Mouse (Mus musculus) megakaryocyte-erythroid progenitor cell, adult 5 weeks (primary cell): ENCODE data around the gene Scamp3. TPM values are rescaled to one million over a fixed set of nuclear protein-coding genes. Genes with fewer than 3 reads are reported as not detected.

Experiments
- polyA plus RNA-seq: library from polyadenylated mRNA; stranded (reverse); fragments of >175 nt; gene quantifications from 2 replicates; pipeline ENCODE4 v1.2.3, GENCODE M21; 2012

The Scamp3 gene
- polyA plus RNA-seq, result 366 and 382 TPM in 2 replicates

DNA sequence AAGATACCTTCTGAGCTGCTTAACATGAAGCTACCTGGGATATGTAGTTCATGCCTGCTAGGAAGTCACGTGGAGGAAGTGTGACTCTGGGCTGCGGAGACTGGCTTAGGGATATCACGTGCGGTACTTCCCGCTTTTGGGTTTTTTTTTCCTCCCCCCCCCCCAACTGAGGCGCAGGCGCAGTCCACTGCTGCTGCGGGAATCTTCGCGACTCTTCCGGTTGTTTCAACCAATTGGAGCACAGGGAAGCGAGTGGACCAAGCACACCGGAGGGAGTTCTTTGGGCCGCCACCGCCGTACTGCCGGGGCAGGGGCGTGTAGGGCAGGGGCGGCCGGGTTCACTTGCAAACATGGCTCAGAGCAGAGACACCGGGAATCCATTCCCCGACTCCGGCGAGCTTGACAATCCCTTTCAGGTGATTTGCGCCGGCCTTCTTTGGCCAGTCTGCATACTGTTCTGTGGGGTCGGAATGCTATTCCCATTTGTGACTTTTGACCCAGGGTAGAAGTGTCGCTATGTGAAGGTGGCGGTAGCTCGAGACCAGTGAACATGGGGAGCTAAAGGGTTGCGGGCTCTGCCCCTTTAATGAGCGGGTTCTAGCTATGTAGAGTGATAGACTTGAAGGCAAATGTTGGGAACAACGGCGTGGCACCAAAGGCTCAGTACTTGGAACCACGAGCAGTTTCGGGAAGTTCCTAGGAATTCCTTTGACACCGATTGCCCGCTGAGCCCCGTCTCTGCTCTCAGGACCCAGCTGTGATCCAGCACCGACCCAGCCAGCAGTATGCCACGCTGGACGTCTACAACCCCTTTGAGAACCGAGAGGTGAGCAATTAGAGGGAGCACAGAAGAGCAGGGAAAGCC is at the start of gene Scamp3:
Scamp3 (plus strand) TSS at position 232 of the 865 bp plus-strand sequence.

DNA sequence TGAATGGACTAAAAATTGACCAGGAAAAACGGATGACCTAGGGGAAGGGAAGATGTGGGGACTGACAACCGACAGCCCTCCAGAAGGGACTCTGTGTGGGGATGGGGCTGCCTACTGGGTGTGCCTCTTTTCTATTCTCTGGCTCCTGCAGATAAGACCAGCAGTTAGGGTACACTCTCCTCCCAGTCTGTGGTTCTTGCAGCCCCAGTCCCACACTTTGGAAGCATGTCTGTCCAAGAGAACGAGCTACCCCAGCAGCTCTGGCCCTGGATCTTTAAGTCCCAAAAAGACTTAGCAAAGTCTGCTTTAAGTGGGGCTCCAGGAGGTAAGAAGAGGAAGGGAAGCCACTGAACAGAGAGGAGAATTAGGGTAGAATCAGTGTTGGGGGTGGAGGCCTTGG is 41.3 kb upstream of the Scamp3 start, which contains the start of gene Pklr:
Pklr (plus strand) TSS at position 185 of the 400 bp plus-strand sequence.

DNA sequence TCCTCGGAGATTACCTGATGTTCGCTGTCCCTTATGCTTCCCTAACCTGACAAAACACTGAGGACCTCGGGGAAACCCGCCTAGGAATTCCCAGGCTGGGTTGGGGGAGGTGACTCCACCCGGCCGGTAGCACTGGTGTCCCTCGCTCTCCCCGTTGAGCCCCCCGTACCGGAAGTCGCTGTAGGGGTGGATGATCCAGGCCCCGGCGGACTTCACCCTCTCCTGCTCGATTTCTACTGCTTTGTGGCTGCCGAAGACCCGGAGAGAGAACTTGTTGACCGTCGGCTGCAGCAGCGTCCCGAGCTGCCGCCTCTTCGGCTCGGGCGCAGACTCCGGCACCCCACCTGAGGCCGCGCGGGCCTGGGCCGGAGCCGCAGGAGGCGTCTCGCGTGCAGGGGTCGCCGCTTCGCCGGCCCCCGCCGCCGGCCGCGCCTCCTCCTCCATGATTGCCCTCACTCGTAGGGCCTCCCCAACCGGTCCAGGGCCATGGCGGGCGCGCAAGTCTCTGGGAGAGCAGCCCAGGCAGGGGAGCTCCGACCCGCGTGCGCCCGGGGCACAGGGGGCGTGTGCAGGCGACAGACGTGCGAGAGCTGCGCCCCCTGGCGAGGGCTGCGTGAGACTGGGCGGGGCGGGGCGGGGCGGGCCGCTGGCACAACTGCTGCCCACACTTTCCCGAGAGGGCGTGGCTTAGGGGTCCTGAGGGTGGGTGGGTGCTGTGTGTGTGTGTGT is 17.5 kb upstream of the Scamp3 start, which contains the start of gene Hcn3:
Hcn3 (minus strand) TSS at position 581 of the 729 bp plus-strand sequence.

DNA sequence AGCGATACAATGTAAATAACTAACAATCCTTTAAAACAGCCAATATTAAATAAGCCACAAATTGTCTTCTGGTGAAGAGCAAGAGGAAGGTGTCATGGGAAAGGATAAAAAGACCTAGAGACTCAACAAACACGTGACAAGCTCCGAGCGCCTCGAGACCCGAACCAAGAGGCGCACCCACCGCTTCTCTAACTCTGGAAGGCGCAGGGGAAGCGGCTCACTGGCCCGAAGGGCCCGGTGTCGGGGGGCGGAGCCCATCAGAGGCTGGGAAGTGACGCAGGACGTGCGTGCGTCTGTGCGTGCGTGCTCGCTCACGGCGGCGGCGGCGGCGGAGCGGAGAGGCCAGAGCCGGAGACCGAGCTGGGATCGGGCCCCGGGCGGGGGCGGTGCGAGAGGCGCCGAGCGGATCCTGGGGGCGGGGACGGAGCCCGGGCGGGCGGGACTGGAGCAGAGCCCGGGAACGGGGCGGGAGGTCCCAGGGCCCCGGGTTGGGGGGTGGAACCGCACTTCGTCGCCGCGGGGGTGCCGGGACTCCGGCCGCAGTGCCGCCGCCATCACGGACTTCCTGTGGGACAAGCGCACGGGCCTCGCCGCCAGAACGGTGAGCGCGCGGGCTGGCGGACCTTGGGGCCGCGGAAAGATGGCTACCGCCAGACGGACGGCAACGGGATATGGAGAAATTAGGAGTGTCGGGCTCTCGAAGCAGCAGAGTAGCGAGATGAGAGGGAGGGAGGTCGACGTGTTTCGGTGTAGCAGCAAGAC is 12.6 kb upstream of the Scamp3 start, which contains the start of gene Clk2:
Clk2 (plus strand) TSS at position 290 of the 762 bp plus-strand sequence.

DNA sequence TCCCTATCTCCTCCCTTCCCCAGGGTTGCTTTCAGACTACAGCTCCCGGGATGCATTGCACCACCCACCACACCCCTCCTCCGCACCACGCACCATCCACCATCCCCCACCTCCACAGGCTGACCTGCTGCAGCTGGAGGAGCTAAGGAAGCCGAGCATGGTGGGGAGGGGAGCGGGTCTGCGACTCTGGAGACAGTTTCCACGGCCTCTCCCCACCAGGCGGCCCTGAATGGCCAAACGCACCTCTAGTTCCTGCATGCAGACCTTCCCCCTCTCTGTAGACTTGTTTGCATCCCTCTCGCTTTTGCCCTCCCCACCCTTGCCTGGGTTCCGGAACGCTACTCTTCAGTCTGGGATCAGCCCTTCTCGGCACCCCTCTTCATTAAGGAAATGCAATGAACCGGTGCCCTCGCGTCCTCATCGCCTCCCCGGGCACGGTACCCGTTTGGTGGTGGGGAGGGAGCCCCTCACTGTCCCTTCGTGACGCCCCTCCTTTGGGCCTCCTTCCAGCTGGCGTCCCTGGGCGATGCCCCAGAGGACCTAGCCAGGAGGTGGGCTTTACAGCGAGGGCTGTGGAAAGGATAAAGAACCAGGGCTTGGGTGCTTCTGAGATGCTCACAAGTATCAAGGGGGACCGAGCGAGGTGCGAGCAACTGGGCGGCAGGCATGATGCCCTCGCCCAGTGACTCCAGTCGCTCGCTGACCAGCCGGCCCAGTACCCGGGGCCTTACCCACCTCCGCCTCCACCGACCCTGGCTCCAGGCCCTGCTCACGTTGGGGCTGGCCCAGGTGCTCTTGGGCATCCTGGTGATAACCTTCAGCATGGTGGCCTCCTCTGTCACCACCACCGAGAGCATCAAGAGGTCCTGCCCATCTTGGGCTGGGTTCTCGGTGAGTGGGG is 6.0 kb downstream of the Scamp3 start, which contains the start of gene Fam189b:
Fam189b (plus strand) TSS at position 86 of the 901 bp plus-strand sequence.

DNA sequence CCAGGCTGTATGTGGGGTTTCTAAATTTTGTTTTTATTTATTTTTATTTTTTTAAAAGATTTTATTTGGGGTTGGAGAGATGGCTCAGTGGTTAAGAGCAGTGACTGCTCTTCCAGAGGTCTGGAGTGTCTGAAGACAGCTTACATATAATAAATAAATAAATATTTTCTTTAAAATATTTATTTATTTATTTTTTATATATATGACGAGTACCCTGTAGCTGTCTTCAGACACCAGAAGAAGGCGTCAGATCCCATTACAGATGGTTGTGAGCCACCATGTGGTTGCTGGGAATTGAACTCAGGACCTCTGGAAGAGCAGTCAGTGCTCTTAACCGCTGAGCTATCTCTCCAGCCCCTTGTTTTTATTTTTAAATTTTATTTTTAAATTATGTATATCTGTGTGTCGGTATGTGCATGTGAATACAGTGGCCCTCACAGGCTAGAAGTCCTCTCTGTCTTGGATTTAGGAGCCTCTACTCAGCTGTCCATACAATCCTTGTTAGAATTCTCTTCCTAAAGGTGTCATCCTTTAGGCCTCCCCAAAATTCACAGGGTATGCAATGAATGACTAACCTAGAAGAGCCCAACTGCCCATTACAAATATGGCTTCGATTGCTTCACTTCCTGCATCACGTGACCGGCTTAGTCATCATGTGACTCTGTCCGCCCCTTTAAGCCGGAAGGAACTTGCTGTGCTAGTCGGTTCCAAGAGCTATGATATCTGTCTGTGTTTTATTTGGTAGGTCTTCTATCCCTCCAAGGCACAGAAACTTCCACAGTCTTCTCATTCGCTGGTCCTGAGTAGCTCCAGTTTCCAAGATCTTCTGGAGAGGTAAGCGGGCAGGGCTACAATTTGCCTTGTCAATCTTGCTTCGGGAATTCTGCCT is 25.2 kb downstream of the Scamp3 start, which contains the start of gene Gba:
Gba (plus strand) TSS at position 676 of the 889 bp plus-strand sequence.

DNA sequence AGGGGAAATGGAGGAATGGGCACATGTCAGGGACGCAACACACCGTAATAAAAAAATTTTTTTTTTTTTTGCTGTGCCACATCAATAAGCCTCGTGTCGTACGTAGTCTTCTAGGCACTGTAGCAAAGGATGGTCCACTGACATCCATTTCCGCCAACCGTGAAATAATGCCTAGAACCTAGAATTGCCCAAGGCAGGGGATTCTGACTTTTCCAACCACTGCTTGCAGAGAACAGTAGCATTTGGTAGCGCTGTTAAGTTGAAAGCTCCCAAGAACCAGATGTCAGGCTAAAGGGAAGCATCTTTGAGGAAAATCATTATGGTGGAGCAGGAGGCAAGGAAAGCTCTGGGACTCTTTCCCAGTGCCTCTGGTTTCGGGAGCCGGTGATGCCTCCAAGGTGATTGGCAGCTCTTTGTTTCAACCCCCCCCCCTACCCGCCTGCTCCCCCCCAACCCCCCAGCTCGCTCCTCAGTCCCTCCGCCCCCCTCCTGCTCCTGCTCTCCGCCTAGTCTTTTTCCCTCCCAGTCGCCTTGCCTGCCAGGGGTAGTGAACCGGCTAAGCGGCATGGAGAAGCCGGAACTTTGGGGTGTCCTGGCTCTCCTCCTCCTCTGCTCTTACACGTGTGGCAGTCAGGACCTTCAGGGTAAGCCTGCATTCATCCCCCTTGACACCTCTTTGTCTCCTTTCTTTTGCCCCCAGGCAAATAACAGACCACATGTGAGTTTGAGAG is 37.6 kb downstream of the Scamp3 start, which contains the start of gene Thbs3:
Thbs3 (plus strand) TSS at position 500 of the 731 bp plus-strand sequence.

DNA sequence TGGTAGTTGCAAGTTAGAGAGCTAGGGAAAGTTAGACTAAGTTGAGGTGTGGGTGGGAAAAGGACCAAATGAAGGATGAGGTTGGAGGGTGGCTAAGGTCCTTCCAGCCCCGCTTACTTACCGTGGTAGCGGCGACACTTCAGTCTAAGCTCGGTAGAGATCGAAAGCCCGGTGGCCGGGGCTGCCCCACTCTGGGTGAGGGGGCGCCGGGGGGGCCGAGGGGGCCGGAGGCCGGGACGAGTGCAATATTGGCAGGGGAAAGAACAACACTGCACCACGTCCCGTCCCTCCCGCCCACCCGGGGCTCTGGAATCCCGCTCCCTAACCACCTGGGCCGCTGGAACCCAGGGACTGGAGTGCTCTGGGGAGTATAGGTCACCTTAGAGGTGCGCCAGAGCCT is 49.6 kb downstream of the Scamp3 start, which contains the start of gene Mtx1:
Mtx1 (minus strand) TSS at position 189 of the 400 bp plus-strand sequence.

DNA sequence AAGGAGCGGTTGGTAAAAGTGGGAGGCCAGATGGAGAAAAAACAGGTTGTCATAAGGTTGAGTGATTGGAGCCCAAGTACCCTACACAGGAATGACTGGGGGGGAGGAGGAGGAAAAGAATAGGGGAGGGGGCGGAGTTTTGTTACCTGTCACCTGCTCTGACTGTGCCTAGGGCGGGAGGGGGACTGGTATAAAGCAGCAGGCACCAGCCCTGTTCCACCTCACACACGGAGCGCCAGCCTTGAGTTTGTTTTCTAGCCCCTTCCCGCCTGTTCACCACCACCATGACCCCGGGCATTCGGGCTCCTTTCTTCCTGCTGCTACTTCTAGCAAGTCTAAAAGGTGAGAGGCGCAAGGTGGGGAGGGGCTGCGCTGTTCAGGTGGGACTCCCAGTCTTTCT is 51.6 kb downstream of the Scamp3 start, which contains the start of gene Muc1:
Muc1 (plus strand) TSS at position 222 of the 400 bp plus-strand sequence.

Other genes starting within 250 kb of the Scamp3 start
- 2.6 and 4.8 TPM in 2 replicates for gene Ash1l, start 226.9 kb upstream of the Scamp3 start, polyA plus RNA-seq
- gene Dap3, start 226.3 kb upstream of the Scamp3 start, polyA plus RNA-seq, result 102 and 118 TPM in 2 replicates
- 33.6 and 37.2 TPM in 2 replicates for gene Rusc1, start 84.2 kb upstream of the Scamp3 start, polyA plus RNA-seq
- 1.0 and 1.1 TPM in 2 replicates for gene Gm43738, start 76.4 kb upstream of the Scamp3 start, polyA plus RNA-seq
- 5.8 and 10.1 TPM in 2 replicates for gene Fdps, start 75.5 kb upstream of the Scamp3 start, polyA plus RNA-seq
- 27.8 and 36.5 TPM in 2 replicates for gene Pklr, start 41.3 kb upstream of the Scamp3 start, polyA plus RNA-seq
- 1.8 and 2.5 TPM in 2 replicates for gene Hcn3, start 17.3 kb upstream of the Scamp3 start, polyA plus RNA-seq
- 49.2 and 71.4 TPM in 2 replicates for gene Clk2, start 12.7 kb upstream of the Scamp3 start, polyA plus RNA-seq
- 253 and 287 TPM in 2 replicates for gene Fam189b, start 5.7 kb downstream of the Scamp3 start, polyA plus RNA-seq
- gene Gba, start 25.5 kb downstream of the Scamp3 start, polyA plus RNA-seq, result 9.8 and 12.3 TPM in 2 replicates
- 0.61 and 2.0 TPM in 2 replicates for gene Thbs3, start 37.7 kb downstream of the Scamp3 start, polyA plus RNA-seq
- gene Mtx1, start 49.6 kb downstream of the Scamp3 start, polyA plus RNA-seq, result 318 and 336 TPM in 2 replicates
- gene Muc1, start 51.6 kb downstream of the Scamp3 start, polyA plus RNA-seq, result 0.56 and 0.64 TPM in 2 replicates
- 235 and 304 TPM in 2 replicates for gene Krtcap2, start 68.5 kb downstream of the Scamp3 start, polyA plus RNA-seq
- 9.2 and 11.3 TPM in 2 replicates for gene Trim46, start 68.8 kb downstream of the Scamp3 start, polyA plus RNA-seq
- 448 and 506 TPM in 2 replicates for gene Dpm3, start 81.9 kb downstream of the Scamp3 start, polyA plus RNA-seq
- 12.7 and 16.4 TPM in 2 replicates for gene Slc50a1, start 93.1 kb downstream of the Scamp3 start, polyA plus RNA-seq
- not detected in 2 replicates for gene Efna1, start 103.7 kb downstream of the Scamp3 start, polyA plus RNA-seq
- gene Efna3, start 145.5 kb downstream of the Scamp3 start, polyA plus RNA-seq, result 0.83 and 0.91 TPM in 2 replicates
- gene Efna4, start 160.6 kb downstream of the Scamp3 start, polyA plus RNA-seq, result 3.1 and 4.1 TPM in 2 replicates
- gene Adam15, start 172.5 kb downstream of the Scamp3 start, polyA plus RNA-seq, result 195 and 256 TPM in 2 replicates
- not detected in 2 replicates for gene Dcst2, start 184.5 kb downstream of the Scamp3 start, polyA plus RNA-seq
- gene Dcst1, start 187.8 kb downstream of the Scamp3 start, polyA plus RNA-seq, result not detected in 2 replicates
- gene Zbtb7b, start 217.3 kb downstream of the Scamp3 start, polyA plus RNA-seq, result 42.9 and 63.7 TPM in 2 replicates
- gene Lenep, start 225.3 kb downstream of the Scamp3 start, polyA plus RNA-seq, result 0.05 and 0.10 TPM in 2 replicates
- 17.5 and 17.9 TPM in 2 replicates for gene Flad1, start 234.4 kb downstream of the Scamp3 start, polyA plus RNA-seq
- gene Cks1b, start 240.9 kb downstream of the Scamp3 start, polyA plus RNA-seq, result 66.6 and 73.2 TPM in 2 replicates
- 117 and 151 TPM in 2 replicates for gene Shc1, start 241.0 kb downstream of the Scamp3 start, polyA plus RNA-seq